Mouse (Mus musculus) heart, embryonic 16.5 days (tissue): Measurements from ENCODE around the gene Fhdc1. TPM values are rescaled to one million over a fixed set of nuclear protein-coding genes. Genes with fewer than 3 reads are reported as not detected.

Source experiments
- polyA plus RNA-seq: library from polyadenylated mRNA; unstranded; fragments of >200 nt; fragmentation: Nextera tagmentation; extraction: Ambion mirVana; gene quantifications from 2 replicates; pipeline ENCODE4 v1.2.1, GENCODE M21; 2015

Fhdc1 gene
- polyA plus RNA-seq, 1 experiment from 2014 or later = 1.7 TPM

Other genes starting within 250 kb of the Fhdc1 start
- gene Trim2, start 173.6 kb downstream of the Fhdc1 start, polyA plus RNA-seq = 8.7 and 10.1 TPM in 2 replicates
- gene Arfip1, start 102.2 kb upstream of the Fhdc1 start, polyA plus RNA-seq = 49.7 and 54.9 TPM in 2 replicates
- 0.36 and 0.37 TPM in 2 replicates for gene Tigd4, start 113.1 kb upstream of the Fhdc1 start, polyA plus RNA-seq
- 2.0 and 3.1 TPM in 2 replicates for gene Tmem154, start 185.8 kb upstream of the Fhdc1 start, polyA plus RNA-seq